Mouse (Mus musculus): ENCODE results near the gene Kcnn1.

The Kcnn1 gene

DNA sequence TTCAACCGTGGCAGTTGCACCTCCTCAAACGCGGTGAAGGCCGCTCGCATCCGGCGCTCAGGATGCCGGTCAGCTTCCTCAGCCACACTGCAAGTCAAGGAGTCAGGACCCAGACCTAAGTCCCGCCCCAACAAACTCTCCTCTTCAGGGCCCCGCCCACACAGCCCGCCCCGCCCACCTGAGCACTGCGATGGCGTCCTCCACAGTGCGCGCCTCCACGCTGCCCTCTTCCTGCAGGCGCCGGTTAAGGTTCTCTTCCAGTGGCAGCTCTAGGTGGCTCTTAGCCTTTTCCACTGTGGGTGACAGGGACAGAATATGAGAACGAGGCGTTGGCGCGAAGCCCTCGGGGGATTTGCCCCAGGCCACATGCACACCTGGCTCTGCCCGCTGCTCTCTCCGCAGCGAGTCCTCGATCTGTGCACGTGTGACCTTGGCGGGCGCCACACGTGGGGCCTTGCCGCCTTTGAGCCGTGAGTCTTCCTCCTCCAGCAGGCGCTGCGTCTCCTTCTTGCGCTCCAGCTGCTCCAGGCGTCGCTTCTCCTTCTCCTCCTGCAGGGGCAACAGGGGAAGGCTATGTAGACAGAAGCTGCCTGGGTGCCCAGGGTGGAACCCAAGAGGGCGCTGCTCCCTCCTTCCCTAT is 5.6 kb upstream of the Kcnn1 start:
- DNase-seq (ENCODE audit: low read depth, low spot score) = peak; percentile 54

GRCm38 (mm10) chr8:70866566-70866965 is 3.5 kb upstream of the Kcnn1 start:
- DNase-seq (ENCODE audit: low read depth, low spot score) = no peak

- no peak for DNase-seq (ENCODE audit: low read depth, low spot score)
Measured at GRCm38 (mm10) chr8:70866001-70866520, 3.0 kb upstream of the Kcnn1 start.

DNA sequence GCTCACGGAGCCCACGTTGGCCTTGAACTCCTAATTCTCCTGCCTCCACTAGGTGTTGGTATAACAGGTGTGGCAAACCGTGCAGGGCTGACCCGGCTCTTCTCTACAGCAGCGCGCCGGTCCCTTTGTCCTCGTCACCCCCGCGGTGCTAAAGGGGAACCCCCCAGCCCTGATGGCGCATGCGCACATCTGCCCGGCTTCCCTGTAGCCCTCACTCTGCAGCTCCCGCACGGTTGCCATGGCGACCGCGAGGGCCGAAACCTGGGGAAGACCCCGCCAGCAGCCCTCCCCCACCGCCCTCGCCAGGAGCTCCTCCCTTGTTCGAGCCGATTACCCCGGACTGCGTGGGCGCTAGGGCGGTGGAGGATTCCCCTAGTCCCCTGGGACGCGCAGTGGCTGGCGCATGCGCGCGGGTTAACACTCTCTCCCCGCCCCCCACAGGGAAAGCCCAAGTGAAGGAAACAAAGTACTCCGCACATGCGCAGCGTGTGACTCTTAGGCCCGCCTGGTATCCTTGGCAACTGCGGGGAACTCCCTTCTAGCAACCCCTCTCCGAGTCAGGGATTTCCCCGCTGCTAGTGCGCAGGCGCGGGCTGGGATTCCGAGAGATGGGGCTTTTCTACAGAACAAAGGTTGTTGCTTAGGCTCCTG is 2.4 kb upstream of the Kcnn1 start:
- peak; percentile 100 for DNase-seq (ENCODE audit: low read depth, low spot score)

DNA sequence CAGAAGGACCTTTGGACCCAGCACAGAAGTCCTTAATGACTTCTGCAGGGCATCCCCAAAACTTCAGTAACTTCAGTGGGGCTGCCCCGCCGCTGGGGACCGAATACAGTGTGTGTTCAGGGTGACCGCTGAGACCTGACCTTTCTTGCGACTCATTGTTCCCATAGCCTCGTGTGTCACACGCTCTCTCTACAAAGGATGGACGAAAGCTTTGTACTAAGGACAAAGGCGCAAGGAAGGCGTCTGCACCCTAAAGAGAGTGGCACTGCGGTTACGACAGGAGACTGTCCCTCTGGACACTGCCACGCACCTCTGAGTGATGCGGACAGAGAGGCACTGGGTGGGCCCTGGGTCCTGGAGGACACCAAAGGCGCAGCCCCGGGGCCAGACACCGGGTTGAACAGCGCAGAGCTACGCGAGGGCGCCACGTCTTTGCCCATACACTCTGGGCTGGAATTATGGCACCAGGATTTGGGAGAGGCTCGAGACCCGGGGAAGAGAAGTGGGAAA is 1.7 kb upstream of the Kcnn1 start:
- peak; percentile 64 for DNase-seq (ENCODE audit: low read depth, low spot score)

- DNase-seq (ENCODE audit: low read depth, low spot score) = peak; percentile 47
Measured at GRCm38 (mm10) chr8:70863956-70864711, 1.1 kb upstream of the Kcnn1 start.

DNA sequence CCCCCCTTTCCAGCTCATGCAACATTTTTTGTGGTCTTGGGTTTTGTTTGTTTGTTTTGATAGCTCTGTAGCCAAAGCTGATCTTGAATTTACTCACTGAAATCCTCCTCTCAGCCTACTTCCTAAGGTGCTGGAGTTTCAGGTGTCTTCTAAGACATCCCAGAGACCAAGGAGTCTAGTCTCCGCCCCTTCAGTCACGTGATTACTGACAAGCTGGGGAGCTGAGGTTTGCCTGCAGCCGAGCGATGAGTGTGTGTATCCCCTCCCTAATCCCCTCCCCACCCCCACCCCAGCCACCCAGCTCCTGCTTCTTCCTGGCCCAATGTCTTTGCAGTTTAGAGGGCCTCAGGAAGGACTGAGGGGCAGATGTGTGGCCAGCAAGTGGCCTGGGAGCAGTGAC is 5.5 kb downstream of the Kcnn1 start:
- no peak for DNase-seq (ENCODE audit: low read depth, low spot score)

GRCm38 (mm10) chr8:70856541-70857197 is 6.4 kb downstream of the Kcnn1 start:
- DNase-seq (ENCODE audit: low read depth, low spot score) = no peak

DNA sequence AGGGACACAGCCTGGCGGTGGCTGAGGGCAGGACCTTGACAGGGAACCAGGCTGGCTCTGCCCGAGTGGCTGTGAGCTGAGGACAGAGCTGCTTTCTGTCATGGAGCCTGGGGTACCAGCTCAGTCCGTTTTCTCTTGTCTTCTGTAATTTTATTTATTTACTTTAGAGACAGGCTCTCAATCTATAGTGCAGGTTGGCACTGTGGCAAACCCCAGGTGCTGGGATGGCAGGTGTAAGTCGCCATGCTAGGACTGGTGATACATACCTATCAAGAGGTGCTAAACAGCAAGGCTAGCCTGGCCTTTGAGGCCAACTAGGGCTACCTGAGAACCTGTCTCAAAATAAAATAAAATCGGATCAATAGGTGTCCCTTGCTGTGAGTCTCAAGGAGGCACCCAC is 7.0 kb downstream of the Kcnn1 start:
- DNase-seq (ENCODE audit: low read depth, low spot score) = no peak

- no peak for DNase-seq (ENCODE audit: low read depth, low spot score)
Measured at GRCm38 (mm10) chr8:70853863-70854262, 9.2 kb downstream of the Kcnn1 start.

GRCm38 (mm10) chr8:70852595-70853231 is 10.3 kb downstream of the Kcnn1 start:
- DNase-seq (ENCODE audit: low read depth, low spot score) = no peak

DNA sequence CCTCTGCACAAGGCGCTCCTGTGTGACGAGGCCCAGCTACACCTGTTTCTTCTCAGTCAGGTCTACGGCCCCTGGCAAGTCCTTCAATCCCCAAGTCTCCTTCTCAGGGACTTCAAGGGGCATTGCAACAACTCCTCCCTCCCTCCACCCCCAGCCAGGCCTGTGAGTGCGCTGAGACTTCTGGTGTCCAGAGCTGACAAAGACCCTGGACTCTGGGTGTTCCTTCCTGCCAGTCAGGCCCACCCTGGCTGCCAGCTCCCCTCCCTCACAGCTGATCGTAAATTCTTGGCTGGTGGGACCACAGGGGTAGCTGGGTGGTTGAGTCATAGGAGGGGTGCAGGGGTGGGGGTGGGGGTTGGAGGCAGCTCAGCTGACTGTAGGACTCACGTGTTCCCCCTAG is 11.2 kb downstream of the Kcnn1 start:
- no peak for DNase-seq (ENCODE audit: low read depth, low spot score)

- no peak for DNase-seq (ENCODE audit: low read depth, low spot score)
Measured at GRCm38 (mm10) chr8:70850947-70851346, 12.1 kb downstream of the Kcnn1 start.

DNA sequence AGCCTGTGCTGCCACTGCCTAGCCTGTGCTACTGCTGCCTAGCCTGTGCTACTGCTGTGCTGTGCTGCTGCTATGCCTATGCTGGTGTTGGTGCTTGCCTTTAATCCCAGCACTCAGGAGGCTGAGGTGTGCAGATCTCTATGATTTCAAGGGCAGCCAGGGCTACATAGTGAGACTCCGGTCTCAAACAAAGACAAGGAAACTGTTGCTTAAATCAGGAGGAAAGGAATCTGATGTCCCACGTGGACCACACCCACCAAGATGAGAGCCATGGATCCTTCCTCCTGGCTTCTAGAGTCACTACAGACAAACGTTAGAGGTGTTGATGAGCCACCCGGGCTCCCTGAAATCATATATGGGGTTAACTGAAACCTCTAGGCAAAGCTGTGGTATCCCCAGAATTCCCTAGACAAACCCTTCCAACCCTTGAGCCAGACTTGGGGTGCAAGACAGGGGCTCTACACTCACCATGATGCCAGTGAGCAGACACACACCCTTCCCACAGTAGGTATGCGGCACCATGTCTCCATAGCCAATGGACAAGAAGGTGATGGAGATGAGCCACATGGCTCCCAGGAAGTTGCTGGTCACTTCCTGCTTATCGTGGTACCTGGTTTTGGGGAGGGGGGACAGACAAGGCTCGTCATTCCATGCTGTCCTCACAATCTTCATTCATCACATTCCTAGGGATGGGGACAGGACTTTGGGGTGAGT is 12.8 kb downstream of the Kcnn1 start:
- no peak for DNase-seq (ENCODE audit: low read depth, low spot score)

- no peak for DNase-seq (ENCODE audit: low read depth, low spot score)
Measured at GRCm38 (mm10) chr8:70849333-70849990, 13.6 kb downstream of the Kcnn1 start.

- DNase-seq (ENCODE audit: low read depth, low spot score) = no peak
Measured at GRCm38 (mm10) chr8:70846371-70847154, 16.5 kb downstream of the Kcnn1 start.

DNA sequence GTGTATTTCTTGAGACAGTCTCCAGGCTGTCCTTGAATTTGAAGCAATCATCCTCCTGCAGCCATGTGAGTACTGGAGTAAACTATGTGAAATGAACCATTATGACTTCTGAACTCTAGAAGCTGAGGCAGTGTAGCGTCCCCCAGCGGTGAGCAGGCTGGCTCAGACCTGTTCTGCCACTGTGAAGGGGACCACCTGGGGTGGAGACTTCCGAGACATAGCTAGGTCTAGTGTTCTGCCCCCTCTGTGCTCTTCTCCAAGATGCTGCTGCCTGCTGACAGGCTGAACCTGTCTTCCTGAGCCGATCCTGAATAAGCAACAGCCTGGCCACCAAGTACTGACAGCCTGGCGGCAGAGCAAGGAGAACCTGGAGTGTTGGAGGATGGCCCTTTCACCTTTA is 17.9 kb downstream of the Kcnn1 start:
- DNase-seq (ENCODE audit: low read depth, low spot score) = no peak

- peak; percentile 89 for DNase-seq (ENCODE audit: low read depth, low spot score)
Measured at GRCm38 (mm10) chr8:70844523-70844922, 18.5 kb downstream of the Kcnn1 start.

DNA sequence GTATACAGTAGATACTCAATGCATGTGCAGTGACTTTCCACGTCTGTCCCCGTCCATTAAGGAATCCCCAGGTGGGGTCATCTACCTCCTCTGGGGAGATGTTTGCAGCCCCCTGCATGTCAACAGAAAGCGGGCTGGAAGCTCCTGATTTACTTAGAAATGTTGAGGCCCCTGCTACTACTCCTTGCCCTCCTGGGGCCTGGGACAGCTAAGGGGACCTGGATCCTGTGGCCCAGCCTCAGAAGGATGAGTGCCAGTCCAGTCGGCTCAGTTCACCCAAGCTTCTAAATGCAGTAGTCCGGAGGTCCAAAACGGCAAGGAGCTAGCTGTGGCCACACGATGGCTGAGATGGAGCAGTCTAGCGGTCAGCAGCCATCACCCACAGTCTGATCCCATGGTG is 19.1 kb downstream of the Kcnn1 start:
- no peak for DNase-seq (ENCODE audit: low read depth, low spot score)
